Mouse (Mus musculus) retina, postnatal 1 day (tissue): ENCODE data around the gene Man1b1.

ENCODE experiments used
- DNase-seq: peaks from one replicate; pipeline ENCODE4 v3.0.0-alpha.2; 2012

Gene Man1b1

GRCm38 (mm10) chr2:25364761-25365090, 32.6 kb downstream of the Man1b1 start:
- no peak for DNase-seq

- DNase-seq = peak; percentile 79
Measured at GRCm38 (mm10) chr2:25365091-25365761, 33.1 kb downstream of the Man1b1 start, which contains the start of gene Uap1l1. Gene Uap1l1, minus strand, starts transcription at chr2:25365682.

- DNase-seq = no peak
Measured at GRCm38 (mm10) chr2:25369996-25370395, 37.9 kb downstream of the Man1b1 start.

- peak; percentile 96 for DNase-seq
Measured at GRCm38 (mm10) chr2:25371764-25372643, 39.9 kb downstream of the Man1b1 start, which contains the start of gene Sapcd2. Gene Sapcd2, plus strand, starts transcription at chr2:25372321.

- DNase-seq = no peak
Measured at GRCm38 (mm10) chr2:25372644-25373391, 40.7 kb downstream of the Man1b1 start.

GRCm38 (mm10) chr2:25373431-25373830, 41.3 kb downstream of the Man1b1 start:
- DNase-seq = peak; percentile 55

- peak; percentile 77 for DNase-seq
Measured at GRCm38 (mm10) chr2:25376589-25376988, 44.5 kb downstream of the Man1b1 start.

GRCm38 (mm10) chr2:25384492-25384891, 52.4 kb downstream of the Man1b1 start:
- DNase-seq = no peak

GRCm38 (mm10) chr2:25391266-25391665, 59.1 kb downstream of the Man1b1 start:
- DNase-seq = peak; percentile 23

- DNase-seq = peak; percentile 90
Measured at GRCm38 (mm10) chr2:25394281-25395221, 62.4 kb downstream of the Man1b1 start.

- DNase-seq = peak; percentile 67
Measured at GRCm38 (mm10) chr2:25395721-25396596, 63.8 kb downstream of the Man1b1 start, which contains the start of gene Entpd2. Gene Entpd2, plus strand, starts transcription at chr2:25395874.

GRCm38 (mm10) chr2:25396597-25396983, 64.5 kb downstream of the Man1b1 start:
- no peak for DNase-seq

- no peak for DNase-seq
Measured at GRCm38 (mm10) chr2:25397010-25397409, 64.9 kb downstream of the Man1b1 start.

- no peak for DNase-seq
Measured at GRCm38 (mm10) chr2:25398065-25398464, 65.9 kb downstream of the Man1b1 start.

GRCm38 (mm10) chr2:25399051-25399450, 66.9 kb downstream of the Man1b1 start, which contains the start of gene Npdc1:
Gene Npdc1, plus strand, starts transcription at chr2:25399351.
- DNase-seq = no peak

- DNase-seq = no peak
Measured at GRCm38 (mm10) chr2:25400291-25400690, 68.2 kb downstream of the Man1b1 start.

- peak; percentile 73 for DNase-seq
Measured at GRCm38 (mm10) chr2:25400764-25401163, 68.6 kb downstream of the Man1b1 start.
